Mouse (Mus musculus) WW6 (cell line): Measurements from ENCODE around the gene Adamts1.

Source experiments
- DNase-seq: peaks from one replicate; pipeline ENCODE4 v3.0.0-alpha.2; 2013; ENCODE audit warnings: low read depth, low spot score

Gene Adamts1

DNA sequence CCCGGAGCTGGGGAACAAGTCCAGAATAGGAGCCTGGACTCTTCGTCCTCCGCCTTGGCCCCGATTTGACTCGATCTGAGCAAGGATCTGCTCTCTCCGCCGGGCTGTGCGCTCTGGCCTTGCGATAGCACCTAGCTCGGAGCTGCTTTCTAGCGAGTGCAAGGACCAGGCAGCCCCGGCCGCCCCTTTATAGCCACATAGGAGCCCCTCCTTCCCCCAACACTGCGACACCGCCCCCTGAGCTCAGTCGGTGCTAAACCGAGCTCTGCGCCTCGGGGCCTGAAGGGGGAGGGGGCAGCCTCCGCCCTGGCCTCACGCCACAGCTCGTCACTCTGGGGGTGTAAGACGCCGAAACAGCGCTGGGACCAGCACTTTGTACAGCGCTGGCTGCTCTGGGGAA, at the start of gene Adamts1:
Gene Adamts1 (minus strand): TSS at position 160 of the 400 bp plus-strand sequence.
- no peak for DNase-seq

DNA sequence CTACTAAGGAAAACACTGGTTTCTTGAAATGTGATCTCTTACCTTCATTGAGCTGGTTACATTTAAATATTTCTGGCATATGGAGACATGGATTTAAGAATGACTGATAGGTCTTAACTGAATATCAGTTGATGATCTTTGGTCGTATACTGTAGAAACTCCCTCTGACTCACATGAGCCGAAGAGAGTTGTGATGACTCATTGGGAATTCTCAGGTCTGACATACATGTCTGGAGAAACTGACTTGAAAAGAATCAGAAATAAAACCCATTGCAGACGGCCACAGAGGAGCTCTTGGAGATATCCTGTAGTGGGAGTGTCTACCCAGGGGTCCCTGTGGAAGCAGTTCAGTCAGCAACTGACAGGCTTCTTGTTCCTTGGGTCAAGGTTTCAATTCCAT, 24.2 kb upstream of the Adamts1 start:
- no peak for DNase-seq

DNA sequence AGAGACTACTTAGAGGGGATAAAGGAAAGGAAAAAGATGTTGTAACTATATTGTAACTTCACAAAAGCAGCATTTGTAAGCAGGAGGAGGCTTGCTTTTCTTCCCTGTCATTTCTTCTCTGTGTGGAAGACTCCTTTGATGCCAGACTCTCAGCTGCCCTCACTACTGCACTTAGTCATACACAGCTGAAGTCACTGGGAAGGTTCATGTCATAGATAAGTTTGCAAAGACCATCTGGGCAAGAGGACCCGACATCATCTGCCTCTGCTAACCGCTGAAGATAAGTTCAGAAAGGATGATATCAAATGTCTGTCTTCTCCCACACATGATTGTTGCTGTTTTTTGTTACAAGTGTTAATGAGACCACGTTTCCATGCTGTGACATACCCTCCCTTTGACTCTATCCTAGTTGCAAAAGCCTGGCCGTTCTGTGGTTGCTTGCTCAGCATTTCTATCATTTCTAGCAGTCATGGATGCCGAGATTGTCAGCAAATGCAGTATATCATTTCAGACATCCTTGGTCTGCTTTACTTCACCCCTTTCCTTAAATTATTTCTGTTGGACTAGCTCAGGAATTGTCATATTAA, 19.5 kb upstream of the Adamts1 start:
- DNase-seq = no peak

DNA sequence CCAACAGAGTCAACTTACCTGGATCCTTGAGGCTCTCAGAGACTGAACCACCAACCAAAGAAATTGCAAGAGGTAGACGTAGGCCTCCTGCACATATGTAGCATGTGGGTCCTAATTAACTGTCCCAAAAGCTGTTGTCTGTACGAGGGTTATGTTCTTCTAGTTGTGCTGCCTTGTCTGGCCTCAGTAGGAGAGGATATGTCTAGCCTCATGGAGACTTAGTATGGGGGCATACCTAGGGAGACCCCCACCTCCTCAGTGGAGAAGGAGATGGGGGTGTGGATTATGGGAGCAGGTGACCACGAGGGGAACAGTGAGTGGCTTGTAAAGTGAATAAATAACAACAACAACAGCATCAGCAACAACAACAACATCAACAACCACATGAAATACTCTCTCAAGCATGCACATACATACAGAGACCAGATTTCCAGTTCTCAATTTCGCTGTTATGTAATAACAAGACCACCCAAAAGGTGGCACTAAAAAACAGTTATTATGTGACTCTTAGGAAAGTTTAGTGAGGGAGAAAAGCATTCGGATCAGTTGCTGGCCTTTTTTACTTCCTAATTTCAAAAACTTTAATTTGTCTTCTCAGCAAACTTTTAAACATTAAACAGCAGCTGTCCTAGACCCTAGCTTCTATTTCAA, 17.0 kb upstream of the Adamts1 start:
- DNase-seq = no peak

DNA sequence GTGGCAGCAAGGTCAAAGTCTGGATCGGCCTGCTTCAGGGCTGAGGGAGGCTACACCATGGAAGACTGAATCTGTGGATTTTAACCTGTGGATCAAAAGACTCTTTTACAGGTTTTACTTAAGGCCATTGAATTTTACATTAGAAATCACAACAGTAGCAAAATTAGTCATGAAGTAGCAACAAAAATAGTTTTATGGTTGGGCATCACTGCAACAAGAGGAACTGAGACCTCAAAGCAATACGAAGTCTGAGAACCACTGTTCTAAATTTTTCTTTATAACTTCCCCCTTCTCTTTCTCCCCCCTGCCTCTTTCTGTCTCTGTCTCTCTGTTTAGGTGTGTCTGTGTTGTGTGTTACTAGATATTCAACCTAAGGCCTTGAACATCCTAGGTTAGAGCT, 11.2 kb upstream of the Adamts1 start:
- DNase-seq = no peak

DNA sequence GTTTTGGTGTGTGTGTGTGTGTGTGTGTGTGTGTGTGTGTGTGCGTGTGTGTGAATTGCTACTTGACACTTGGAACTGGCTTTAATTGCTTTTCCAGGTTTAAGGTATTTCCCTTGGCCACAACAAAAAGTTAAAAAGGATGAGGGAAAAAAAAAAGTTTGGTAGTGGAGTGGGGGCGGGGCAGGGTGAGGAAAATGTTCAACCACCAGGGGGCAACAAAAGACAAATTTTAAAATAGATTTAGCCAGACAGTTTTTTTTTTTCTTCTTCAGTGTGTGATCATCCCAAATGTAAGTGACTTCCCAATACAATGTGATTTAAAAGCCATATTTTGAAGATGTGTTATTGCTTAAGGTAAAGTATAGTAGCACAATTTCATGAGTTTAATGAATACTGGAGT, 4.7 kb upstream of the Adamts1 start:
- no peak for DNase-seq

DNA sequence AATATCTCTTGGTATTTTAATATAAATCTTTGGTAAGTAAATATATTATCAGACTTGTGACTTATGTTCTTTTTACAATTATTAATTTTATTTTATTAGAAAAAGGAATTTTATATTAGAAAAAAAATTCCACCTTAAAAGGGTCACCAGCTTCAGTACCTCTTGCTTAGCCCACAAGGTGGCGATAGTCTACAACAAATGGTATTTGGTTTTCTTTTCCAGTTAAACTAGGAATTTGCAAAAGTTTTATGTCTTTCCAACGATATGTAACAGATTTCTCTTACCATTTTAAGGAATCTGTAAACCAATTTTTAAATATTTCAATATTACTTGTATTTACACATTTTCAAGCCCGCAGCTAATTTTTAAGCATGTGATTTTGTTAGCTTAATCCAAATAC, 4.2 kb upstream of the Adamts1 start:
- no peak for DNase-seq

DNA sequence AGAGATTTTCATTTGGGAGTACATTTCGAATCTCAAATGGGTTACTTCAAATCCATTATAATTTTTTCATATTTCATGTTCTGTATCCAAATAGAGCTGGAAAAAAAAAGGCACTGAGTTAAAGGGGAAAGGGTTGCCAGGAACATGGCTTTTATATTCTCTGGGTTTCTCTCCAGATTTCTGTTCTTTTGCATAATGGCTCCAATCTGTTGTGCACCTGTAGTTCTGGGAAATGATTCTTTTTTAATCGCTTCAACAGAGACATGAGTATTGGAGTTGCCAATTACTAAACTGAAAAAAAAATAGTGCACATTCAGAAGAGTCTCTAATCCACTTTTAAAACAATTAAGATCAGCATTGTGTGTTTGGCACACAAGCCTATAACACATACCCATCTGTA, 2.7 kb upstream of the Adamts1 start:
- DNase-seq = no peak

DNA sequence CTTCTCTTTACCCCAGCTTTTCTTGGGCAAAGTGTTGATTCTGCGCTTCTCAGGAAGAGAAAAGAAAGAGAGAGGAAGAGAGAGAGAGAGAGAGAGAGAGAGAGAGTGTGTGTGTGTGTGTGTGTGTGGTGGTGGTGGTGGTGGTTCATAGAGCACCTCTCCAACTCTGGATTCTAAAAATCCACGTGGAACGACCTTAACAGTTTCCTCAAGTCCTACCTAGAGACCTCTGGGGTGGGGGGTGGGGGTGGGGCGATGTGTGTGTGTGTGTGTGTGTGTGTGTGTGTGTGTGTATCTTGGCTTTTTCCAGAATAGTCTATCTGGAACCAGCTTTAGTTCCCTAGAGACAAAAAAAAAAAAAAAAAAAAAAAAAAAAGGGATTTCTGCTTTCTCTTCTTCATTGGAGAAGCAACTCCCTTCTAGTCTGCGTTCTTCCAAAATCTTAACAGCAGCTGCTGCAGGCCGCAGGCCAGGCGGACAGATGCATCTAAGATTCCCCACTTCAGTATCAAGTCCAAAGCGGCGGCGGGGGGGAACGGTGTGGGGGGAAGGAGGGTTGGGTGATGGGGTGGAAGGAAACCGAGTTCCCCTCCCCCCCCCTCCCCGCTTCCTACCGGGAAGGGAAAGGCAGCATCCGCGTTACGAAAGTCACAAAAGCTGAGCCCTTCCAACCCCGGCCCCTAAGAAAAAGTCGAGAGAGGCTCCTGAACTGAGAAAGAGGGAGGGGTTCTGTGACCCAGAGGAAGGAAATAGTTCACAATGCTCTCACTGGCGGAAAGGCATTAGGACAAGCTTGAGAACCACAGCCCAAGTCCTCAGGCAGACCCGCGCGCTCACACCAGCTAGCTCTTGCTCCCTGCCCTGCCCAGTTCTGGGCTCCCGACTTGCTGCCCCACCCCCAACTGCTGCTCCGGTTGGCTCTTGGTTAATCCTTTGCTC, 969 bp upstream of the Adamts1 start:
- no peak for DNase-seq

DNA sequence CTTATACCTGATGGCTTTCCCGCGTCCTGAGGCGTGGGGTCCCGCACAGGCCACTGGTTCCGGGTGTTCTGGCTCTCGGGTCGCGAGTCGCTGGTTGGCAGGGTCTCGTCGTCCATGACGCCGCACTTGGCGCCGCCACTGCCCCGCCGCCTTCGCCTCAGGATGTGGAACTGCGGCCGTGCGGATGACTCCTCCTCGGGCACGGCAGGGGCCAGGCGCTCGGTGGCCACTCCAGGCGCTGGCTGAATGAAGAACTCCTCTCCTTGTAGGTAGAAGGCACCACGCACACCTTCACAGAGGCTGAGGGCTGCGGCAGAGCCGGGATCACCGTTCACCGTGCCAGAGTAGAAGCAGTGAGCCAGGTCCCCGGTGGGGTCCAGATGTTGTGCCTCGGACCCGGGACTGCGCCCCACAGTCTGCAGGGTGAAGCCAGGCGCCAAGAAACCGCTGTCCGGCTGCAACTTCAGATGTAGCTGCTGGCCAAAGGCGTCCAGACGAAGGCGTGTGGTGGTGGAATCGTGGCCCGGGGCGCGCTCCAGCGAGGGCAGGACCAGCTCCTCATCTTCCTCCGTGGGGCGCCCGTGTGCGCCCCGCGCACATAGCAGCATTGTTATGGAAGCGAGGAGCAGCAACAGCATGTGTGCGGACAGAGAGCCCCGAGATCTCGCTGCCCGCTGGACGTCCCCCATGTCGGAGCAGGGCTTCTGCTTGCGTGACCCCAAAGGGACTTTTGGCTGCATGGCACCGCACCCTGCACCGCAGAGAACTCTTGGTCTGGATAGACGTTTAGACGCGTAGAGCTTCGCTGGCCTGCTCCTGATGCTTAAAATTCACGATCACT, 722 bp downstream of the Adamts1 start:
- DNase-seq = no peak

DNA sequence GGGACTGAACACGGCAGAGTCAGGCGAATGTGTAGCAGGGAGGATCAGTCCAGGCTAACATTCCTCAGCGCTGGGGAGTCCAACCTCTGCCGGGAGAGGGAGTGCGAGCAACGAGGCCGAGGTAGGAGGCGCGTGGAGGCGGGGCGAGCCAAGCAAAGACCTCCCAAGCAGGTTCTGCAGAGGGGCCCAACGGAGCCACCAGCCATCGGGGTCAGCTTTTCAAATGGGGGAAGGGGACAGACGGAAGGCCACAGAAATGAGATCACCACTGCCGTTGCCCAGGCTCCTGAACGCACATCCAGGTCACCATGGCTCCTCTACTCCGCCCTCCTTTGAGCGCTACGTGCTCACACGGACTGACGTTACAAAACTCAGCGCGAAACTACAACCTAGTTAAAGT, 1.7 kb downstream of the Adamts1 start:
- DNase-seq = no peak

DNA sequence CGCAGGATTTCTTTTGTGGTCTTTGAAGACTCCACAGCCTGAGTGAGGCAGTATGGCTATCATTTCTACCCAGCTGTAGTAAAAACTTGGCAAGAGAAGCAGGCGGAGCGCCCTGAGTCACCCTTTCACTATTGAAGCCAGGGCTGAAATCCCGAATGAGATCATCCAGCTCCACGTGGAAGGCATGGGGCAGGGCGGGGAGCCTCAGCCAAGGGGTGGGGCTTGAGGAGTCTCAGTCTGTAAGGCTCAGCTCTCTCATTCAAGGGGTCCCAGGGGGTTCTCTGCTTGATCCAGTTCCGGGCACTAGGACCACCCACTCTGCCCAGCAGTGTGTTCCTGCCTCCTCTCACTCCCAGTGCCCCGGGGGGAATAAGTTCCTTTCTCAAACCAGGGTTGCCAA, 2.2 kb downstream of the Adamts1 start:
- no peak for DNase-seq

DNA sequence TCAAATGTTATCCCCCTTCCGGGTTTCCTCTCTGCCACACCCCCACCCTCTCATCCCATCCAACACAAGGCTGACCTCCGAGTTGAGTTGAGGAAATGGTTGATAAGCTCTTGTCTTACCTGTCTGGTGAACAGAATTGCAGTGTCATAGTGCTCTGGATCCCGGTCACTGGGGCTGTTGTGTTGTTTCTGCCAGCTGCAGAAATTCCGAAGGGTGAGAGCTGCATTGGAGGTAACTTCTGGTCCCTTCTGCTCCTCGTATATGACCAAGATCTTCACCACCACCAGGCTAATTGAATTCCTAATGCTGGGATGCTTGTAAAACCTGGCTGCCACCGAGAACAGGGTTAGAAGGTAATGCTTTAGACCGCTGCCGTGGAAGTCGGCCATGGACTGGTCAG, 2.9 kb downstream of the Adamts1 start:
- DNase-seq = no peak

DNA sequence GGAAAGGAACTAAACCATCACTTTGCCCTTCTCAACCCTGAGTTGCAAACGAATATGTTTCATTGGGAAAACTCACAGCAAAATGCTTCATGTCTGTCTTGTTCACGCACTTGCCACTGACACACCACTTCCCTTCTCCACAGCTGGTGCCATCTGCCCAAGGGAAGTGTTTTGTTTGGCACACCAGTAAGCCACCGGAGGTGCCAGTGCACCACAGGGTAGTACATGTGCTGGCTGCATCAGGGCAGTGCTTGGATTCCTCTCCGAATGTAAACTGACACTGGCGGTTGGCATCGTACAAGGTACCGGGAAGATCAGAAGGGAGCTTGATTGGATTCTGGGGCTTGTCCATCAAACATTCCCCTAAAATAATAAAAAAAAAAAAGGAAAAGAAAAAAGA, 4.6 kb downstream of the Adamts1 start:
- DNase-seq = no peak

DNA sequence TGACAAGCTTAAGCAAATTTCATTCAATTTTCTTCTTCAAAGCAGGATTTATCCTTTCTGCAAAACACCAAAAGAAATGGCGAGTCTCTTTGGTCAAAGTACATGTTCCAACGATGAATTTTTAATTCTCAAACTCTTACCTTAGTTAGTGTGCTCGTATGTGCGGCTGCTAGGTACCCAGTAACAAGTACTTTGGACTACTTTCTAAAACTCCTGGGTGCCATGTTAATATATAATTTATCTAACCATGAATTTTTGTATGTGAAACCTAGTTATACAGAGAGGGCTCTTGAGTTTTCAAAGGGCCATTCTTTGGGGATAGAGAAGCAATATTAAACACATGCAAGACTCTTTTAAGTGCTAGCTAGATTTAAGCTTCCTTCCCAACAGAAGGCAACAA, 5.8 kb downstream of the Adamts1 start:
- DNase-seq = no peak

DNA sequence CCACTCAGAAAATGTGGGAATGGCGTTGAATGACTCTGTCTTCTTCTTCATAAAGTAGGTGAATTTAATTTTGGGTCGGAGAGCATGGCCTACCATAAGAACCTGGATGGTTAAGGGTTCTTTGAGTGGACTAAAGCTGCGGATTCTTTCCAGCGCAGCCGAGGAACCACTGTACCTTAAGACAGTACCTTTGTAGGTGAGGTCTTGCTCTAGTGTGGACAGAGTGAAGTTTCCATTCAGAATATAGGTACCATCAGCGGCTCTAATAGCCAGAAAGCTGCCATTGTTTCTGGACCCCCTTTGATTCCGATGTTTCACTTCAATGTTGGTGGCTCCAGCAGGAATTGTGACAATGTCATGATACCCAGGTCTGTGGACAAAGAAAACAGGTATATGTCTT, 7.2 kb downstream of the Adamts1 start:
- DNase-seq = no peak

DNA sequence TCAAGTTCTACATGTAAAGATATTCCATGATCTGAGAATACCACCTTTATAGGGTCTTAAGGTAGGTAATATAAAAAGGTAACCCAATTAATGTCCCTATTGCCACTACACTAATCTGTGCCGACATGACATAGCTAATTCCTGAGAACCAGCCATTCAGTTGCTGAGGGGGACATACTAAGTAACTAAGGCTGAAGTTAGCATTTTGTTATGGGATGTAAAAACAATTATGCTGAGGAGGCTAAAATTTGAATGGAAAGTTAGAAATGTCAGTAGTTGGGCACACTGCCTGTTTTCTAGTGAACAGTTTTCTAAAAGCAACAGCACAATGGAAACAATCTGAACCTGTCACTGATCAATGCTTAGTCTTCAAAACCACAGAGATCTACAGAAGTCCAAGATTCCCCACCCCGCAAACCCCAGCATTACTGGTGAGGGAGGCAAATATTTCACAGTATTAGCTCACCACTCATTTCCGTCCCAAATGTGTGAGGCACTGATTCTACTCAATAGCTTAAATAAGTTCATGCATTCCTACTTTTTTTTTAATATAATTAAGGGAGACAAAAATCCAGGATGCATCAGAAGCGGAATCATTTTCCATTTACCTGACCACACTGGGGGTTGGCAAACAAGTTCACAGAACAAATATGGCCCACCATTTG, 9.6 kb downstream of the Adamts1 start:
- DNase-seq = no peak

DNA sequence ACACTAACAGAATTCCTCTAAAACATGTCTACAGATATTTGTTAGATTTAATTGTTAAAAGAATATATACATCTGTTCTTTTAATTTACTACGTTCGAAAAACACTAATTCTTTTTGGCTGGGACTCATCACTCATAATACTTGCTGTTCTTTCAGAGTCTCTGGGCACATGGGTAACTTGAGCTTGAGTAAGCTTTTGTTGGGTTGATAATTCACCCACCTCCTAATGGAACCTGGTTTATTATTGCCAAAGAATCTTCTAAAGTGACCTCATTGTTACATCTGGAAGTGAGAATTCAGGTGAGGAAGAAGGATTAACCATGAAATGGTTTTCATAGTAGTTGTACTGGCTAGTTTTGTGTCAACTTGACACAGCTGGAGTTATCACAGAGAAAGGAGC, 21.8 kb downstream of the Adamts1 start:
- DNase-seq = no peak

DNA sequence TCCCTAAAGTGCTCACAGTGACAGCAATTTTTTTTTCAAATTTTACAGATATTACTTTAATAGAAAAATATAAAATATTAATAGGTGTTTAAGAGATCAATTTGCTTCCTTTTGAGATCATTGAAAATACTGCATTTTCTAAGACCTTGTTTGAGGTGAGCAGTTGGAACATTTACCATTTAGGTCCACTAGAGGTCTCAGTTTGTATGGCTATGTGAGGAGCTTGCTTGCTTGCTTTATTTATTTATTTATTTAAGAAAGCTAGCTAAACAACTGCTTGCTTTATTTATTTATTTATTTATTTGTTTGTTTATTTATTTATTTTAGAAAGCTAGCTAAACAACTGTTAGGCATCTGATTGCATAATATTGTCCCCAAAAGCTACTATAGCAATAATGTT, 23.1 kb downstream of the Adamts1 start:
- no peak for DNase-seq

DNA sequence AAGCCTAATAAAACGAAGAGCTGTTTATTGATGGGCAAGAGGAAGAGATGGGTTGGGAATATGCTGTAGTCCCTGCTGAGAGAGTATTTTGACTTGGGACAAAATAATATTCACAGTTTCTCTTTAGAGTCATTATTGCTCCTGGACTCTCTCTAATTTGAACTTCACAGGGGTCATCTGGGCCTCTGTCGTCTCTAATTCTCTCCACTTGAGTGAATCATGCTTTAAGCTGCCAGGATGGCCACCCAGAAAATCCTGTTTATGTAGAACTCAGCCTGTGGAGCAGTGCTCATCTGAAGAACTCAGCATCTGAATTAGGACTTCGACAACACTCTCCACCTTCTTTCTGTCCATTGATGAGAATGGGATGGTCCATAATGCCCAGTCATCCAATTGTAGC, 30.6 kb downstream of the Adamts1 start:
- DNase-seq = no peak

DNA sequence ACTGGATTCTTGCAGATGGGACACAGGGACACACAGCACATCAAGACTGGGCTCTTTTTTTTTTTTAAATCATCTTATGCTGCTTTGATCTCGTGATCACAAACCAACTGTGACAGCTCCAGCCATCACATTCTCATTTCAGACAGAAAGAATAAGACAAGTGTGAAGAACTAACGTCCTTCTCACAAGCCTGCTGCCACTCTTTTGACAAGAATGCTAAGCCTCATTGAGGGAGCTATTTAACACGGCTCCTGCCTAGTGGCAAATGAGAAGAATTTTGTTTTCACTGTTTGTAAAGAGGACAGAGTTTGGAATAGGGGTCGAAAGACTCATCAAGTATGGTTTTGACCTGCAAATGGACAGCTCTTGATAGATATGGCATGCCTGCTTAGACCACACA, 35.6 kb downstream of the Adamts1 start:
- DNase-seq = no peak
